ENCODE assay signal across 9 mouse cellular contexts in genomic region chr1:126737554-126738290, GRCm38 (mm10).
DNase-seq lines count a peak whose midpoint lies in the region; ATAC-seq and TF ChIP-seq lines count a peak whose summit lies in the region.
"Had no signal": no experiment of that assay in that cellular context is flagged by ENCODE, and none has a peak within 500 bp of the region (broad histone marks: within the 10 kb centered on the region; RNA-seq: fewer than 3 reads in every experiment).

No protein-coding gene starts in this region.

- no peak for TF ChIP-seq CTCF in E14TG2a.4 (conservative IDR thresholded peaks at IDR 0.05; ENCODE audit: low read length)
- no peak for TF ChIP-seq CTCF in forebrain, postnatal 0 days (IDR thresholded peaks at IDR 0.05; ENCODE audit: low read depth)

- H3K27ac ChIP-seq in forebrain, postnatal 0 days (ENCODE audit: low read depth, low read length), result peak overlapping the region; percentile 66
- no peak overlapping the region for H3K27ac ChIP-seq in liver, embryonic 11.5 days (ENCODE audit: low read depth, low read length)
- peak overlapping the region; percentile 50; the same call in 1 of the 2 replicates for H3K27ac ChIP-seq in neural tube, embryonic 11.5 days (ENCODE audit: low read depth, low read length)

- H3K9me3 ChIP-seq in E14TG2a.4 (ENCODE audit: low read length), result no peaks in the 10 kb centered on the region
- no peaks in the 10 kb centered on the region for H3K9me3 ChIP-seq in forebrain, postnatal 0 days (ENCODE audit: low read length)
- H3K9me3 ChIP-seq in liver, embryonic 11.5 days (ENCODE audit: control insufficient read depth, low read length), result no peaks in the 10 kb centered on the region
- no peaks in the 10 kb centered on the region for H3K9me3 ChIP-seq in neural tube, embryonic 11.5 days (ENCODE audit: control insufficient read depth, low read length)

- H3K27me3 ChIP-seq in E14TG2a.4 (ENCODE audit: insufficient read depth, low read length), result peaks cover 16% of the 10 kb centered on the region
- H3K27me3 ChIP-seq in forebrain, postnatal 0 days (ENCODE audit: insufficient read depth, low read length), result no peaks in the 10 kb centered on the region; the same call in 1 of the 2 replicates
- no peaks in the 10 kb centered on the region for H3K27me3 ChIP-seq in liver, embryonic 11.5 days (replicated peaks; ENCODE audit: control insufficient read depth, insufficient read depth, low read length)
- no peaks in the 10 kb centered on the region for H3K27me3 ChIP-seq in neural tube, embryonic 11.5 days (ENCODE audit: control insufficient read depth, insufficient read depth, low read length)

- peak; percentile 61 for DNase-seq in forebrain, postnatal 0 days
- DNase-seq in heart, postnatal 10 days, result peak; percentile 63 to 71
- DNase-seq in kidney, postnatal 14 days, result peak; percentile 70
- peak; percentile 57 for DNase-seq in liver, embryonic 11.5 days (ENCODE audit: low spot score)
- peak; percentile 61 for DNase-seq in neural tube, embryonic 11.5 days (ENCODE audit: low spot score)
- no peak for DNase-seq in spleen, postnatal 4 days (ENCODE audit: low spot score in 2 of 2)

- peaks cover 15% of the 10 kb centered on the region for H3K4me1 ChIP-seq in E14TG2a.4 (replicated peaks; ENCODE audit: low read depth, low read length)
- H3K4me1 ChIP-seq in forebrain, postnatal 0 days (ENCODE audit: insufficient read depth), result 0 out of 2 replicates have a peak, but pooled peaks cover 8% of the 10 kb centered on the region
- no peaks in the 10 kb centered on the region for H3K4me1 ChIP-seq in liver, embryonic 11.5 days (replicated peaks; ENCODE audit: control insufficient read depth, insufficient read depth, low read length)
- peaks cover 9% of the 10 kb centered on the region; the same call in 1 of the 2 replicates for H3K4me1 ChIP-seq in neural tube, embryonic 11.5 days (ENCODE audit: control insufficient read depth, insufficient read depth, low read length)

- peak; percentile 26; the same call in 1 of the 2 replicates for ATAC-seq in cerebellum, adult (ENCODE audit: insufficient number of reproducible peaks, low FRiP score, low TSS enrichment)
- ATAC-seq in forebrain, postnatal 0 days, result peak; percentile 78
- ATAC-seq in liver, embryonic 11.5 days (replicated peaks; ENCODE audit: low FRiP score), result peak; percentile 56; the same call in 1 of the 2 replicates
- ATAC-seq in neural tube, embryonic 11.5 days (ENCODE audit: insufficient read depth, low FRiP score, low TSS enrichment), result peak; percentile 71; the same call in 1 of the 2 replicates

- peak overlapping the region; percentile 33 for H3K9ac ChIP-seq in forebrain, postnatal 0 days
- no peak overlapping the region for H3K9ac ChIP-seq in liver, embryonic 11.5 days (ENCODE audit: low read depth, low read length)
- peak overlapping the region; percentile 58 for H3K9ac ChIP-seq in neural tube, embryonic 11.5 days (ENCODE audit: low read length)

- no peaks in the 10 kb centered on the region for H3K36me3 ChIP-seq in E14TG2a.4 (ENCODE audit: insufficient read depth, low read length)
- H3K36me3 ChIP-seq in forebrain, postnatal 0 days (ENCODE audit: insufficient read depth), result no peaks in the 10 kb centered on the region
- H3K36me3 ChIP-seq in liver, embryonic 11.5 days (ENCODE audit: control insufficient read depth, insufficient read depth, low read length), result no peaks in the 10 kb centered on the region
- H3K36me3 ChIP-seq in neural tube, embryonic 11.5 days (ENCODE audit: control insufficient read depth, insufficient read depth, low read length), result no peaks in the 10 kb centered on the region
- H3K36me3 ChIP-seq: G1E had no signal

- WGBS in forebrain, postnatal 0 days, result 3% methylated on average over 18 of the region's 18 CpGs
- WGBS in liver, embryonic 11.5 days, result 9% methylated on average over 18 of the region's 18 CpGs
- WGBS in neural tube, embryonic 11.5 days, result 5% methylated on average over 18 of the region's 18 CpGs

- peak overlapping the region; percentile 23; the same call in 1 of the 2 replicates for H3K4me3 ChIP-seq in E14TG2a.4 (replicated peaks; ENCODE audit: low read length)
- H3K4me3 ChIP-seq in forebrain, postnatal 0 days (ENCODE audit: low read depth, low read length), result peak overlapping the region; percentile 39
- peak overlapping the region; percentile 31 for H3K4me3 ChIP-seq in liver, embryonic 11.5 days (ENCODE audit: low read depth, low read length)
- H3K4me3 ChIP-seq in neural tube, embryonic 11.5 days (ENCODE audit: low read depth, low read length), result peak overlapping the region; percentile 51

- intact Hi-C loops in heart, postnatal 10 days (cut with DNase I), result loop anchor here (5.0 kb wide), 1 partner anchor 190 kb away; no protein-coding TSS in a partner anchor

- peak overlapping the region; percentile 66 for H3K4me2 ChIP-seq in forebrain, postnatal 0 days (ENCODE audit: low read depth)
- H3K4me2 ChIP-seq in liver, embryonic 11.5 days, result peak overlapping the region; percentile 60
- H3K4me2 ChIP-seq in neural tube, embryonic 11.5 days (ENCODE audit: low read depth), result peak overlapping the region; percentile 64

Comparison
In these comparisons a context has a peak if more than half of its experiments do, and no peak if none do; other contexts are left out.
1. ATAC-seq: peak in every context shown above with its lines; median percentile 78 in forebrain, postnatal 0 days; 71 in neural tube, embryonic 11.5 days; 56 in liver, embryonic 11.5 days; 26 in cerebellum, adult.
2. DNase-seq: peak in forebrain, postnatal 0 days (single experiment), heart, postnatal 10 days (2 of 2), kidney, postnatal 14 days (single experiment), liver, embryonic 11.5 days (single experiment) and neural tube, embryonic 11.5 days (single experiment); none in spleen, postnatal 4 days (0 of 2).
3. Peak in every context shown above with its lines, with median percentiles within 50 percentile points of each other: H3K4me3 ChIP-seq and H3K4me2 ChIP-seq.